Mouse (Mus musculus) left cerebral cortex, adult 6 months (tissue): ENCODE data around the gene 3830403N18Rik. TPM values are rescaled to one million over a fixed set of nuclear protein-coding genes. Genes with fewer than 3 reads are reported as not detected.

Source experiments
- long read RNA-seq, 2 experiments: library from polyadenylated mRNA; unstranded; transcript quantifications; one replicate each; pipeline ENCODE4 v2.0.0; 2019 to 2020
- polyA plus RNA-seq: library from polyadenylated mRNA; unstranded; fragments of <200 nt; fragmentation: Nextera tagmentation; gene quantifications from 2 replicates; pipeline ENCODE4 v1.2.3, GENCODE M21; 2021

3830403N18Rik gene
- polyA plus RNA-seq, result 0.36 and 0.60 TPM in 2 replicates
- long read RNA-seq, experiment 1, result 0 reads
- long read RNA-seq, experiment 2, result 0 reads

DNA sequence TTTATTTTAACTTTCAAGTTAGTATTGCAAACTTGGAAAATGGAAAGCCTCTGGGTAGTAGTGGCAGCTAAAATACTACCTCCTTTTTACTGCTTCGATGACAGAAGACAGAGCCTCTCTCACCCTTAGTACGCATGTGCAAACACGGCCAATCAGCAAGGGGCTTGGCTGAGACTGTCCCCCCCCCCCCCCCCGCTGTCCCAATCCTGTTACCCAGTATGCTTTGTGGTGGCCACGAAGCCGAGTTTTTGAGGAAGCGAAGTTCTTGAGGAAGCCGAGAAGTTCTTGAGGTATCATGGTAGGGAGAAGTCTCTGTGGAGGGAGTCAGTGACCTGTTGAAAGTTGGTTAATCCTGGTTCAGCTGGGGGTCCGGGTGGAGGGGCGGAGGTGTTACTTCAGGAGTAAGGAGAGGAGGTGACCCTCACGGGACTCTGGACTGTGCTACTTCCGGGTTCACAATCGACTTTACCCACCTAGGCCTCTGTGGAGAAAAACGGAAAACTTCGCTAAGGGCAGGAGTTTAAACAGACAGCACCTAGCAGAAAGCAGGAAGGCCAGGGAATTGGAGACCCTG, at the start of gene 3830403N18Rik:
Gene 3830403N18Rik (plus strand): TSS at position 237 of the 574 bp plus-strand sequence.

Other genes with a start within 250 kb of the 3830403N18Rik start
- gene Gm773, start 76.3 kb downstream of the 3830403N18Rik start, polyA plus RNA-seq, result not detected in 2 replicates
- gene Zfp449, start 209.8 kb downstream of the 3830403N18Rik start, polyA plus RNA-seq, result 2.1 TPM in 2 replicates
- 16.1 and 19.0 TPM in 2 replicates for gene Smim10l2a, start 238.0 kb downstream of the 3830403N18Rik start, polyA plus RNA-seq